Mouse (Mus musculus): ENCODE results near the gene Kcnab3. TPM values are rescaled to one million over a fixed set of nuclear protein-coding genes. Genes with fewer than 3 reads are reported as not detected.
"Not testable (repeated sequence)": the region's sequence is repeated elsewhere in the genome, so short reads cannot be mapped to it uniquely, and the experiment has no call there.

Kcnab3 gene
- polyA plus RNA-seq (2012; rRNA removed) = 0.76 and 0.94 TPM in 2 replicates

GRCm38 (mm10) chr11:69325628-69326407 lies at the start of gene Kcnab3:
Gene Kcnab3, plus strand, starts transcription at chr11:69326258.
- no peak for DNase-seq (ENCODE audit: low read depth)

- DNase-seq (ENCODE audit: low read depth) = no peak
Measured at GRCm38 (mm10) chr11:69277267-69277666, 48.8 kb upstream of the Kcnab3 start.

- no peak for DNase-seq (ENCODE audit: low read depth)
Measured at GRCm38 (mm10) chr11:69291111-69291510, 34.9 kb upstream of the Kcnab3 start.

GRCm38 (mm10) chr11:69295286-69295685 lies 30.8 kb upstream of the Kcnab3 start:
- no peak for DNase-seq (ENCODE audit: low read depth)

GRCm38 (mm10) chr11:69297799-69298198 lies 28.3 kb upstream of the Kcnab3 start:
- no peak for DNase-seq (ENCODE audit: low read depth)

- no peak for DNase-seq (ENCODE audit: low read depth)
Measured at GRCm38 (mm10) chr11:69298231-69298630, 27.8 kb upstream of the Kcnab3 start.

GRCm38 (mm10) chr11:69302817-69303216 lies 23.2 kb upstream of the Kcnab3 start:
- no peak for DNase-seq (ENCODE audit: low read depth)

GRCm38 (mm10) chr11:69305291-69305690 lies 20.8 kb upstream of the Kcnab3 start:
- no peak for DNase-seq (ENCODE audit: low read depth)

GRCm38 (mm10) chr11:69306039-69306438 lies 20.0 kb upstream of the Kcnab3 start:
- no peak for DNase-seq (ENCODE audit: low read depth)

- no peak for DNase-seq (ENCODE audit: low read depth)
Measured at GRCm38 (mm10) chr11:69311266-69311665, 14.8 kb upstream of the Kcnab3 start.

- DNase-seq (ENCODE audit: low read depth) = no peak
Measured at GRCm38 (mm10) chr11:69316361-69316760, 9.7 kb upstream of the Kcnab3 start.

- DNase-seq (ENCODE audit: low read depth) = not testable (repeated sequence)
Measured at GRCm38 (mm10) chr11:69318000-69318399, 8.1 kb upstream of the Kcnab3 start.

- DNase-seq (ENCODE audit: low read depth) = no peak
Measured at GRCm38 (mm10) chr11:69321580-69321979, 4.5 kb upstream of the Kcnab3 start.

GRCm38 (mm10) chr11:69322010-69322409 lies 4.0 kb upstream of the Kcnab3 start:
- no peak for DNase-seq (ENCODE audit: low read depth)

GRCm38 (mm10) chr11:69322693-69323471 lies 3.2 kb upstream of the Kcnab3 start:
- DNase-seq (ENCODE audit: low read depth) = no peak

- DNase-seq (ENCODE audit: low read depth) = peak; percentile 79
Measured at GRCm38 (mm10) chr11:69323667-69324111, 2.4 kb upstream of the Kcnab3 start, which contains the start of the genes Cntrob and Trappc1. Gene Cntrob, minus strand, starts transcription at chr11:69323775. Gene Trappc1, plus strand, starts transcription at chr11:69323980.

- no peak for DNase-seq (ENCODE audit: low read depth)
Measured at GRCm38 (mm10) chr11:69324749-69325148, 1.3 kb upstream of the Kcnab3 start.

- DNase-seq (ENCODE audit: low read depth) = no peak
Measured at GRCm38 (mm10) chr11:69326408-69327156, 524 bp downstream of the Kcnab3 start.

- no peak for DNase-seq (ENCODE audit: low read depth)
Measured at GRCm38 (mm10) chr11:69327157-69327442, 1.0 kb downstream of the Kcnab3 start.

GRCm38 (mm10) chr11:69327648-69328047 lies 1.6 kb downstream of the Kcnab3 start:
- no peak for DNase-seq (ENCODE audit: low read depth)

GRCm38 (mm10) chr11:69328517-69328916 lies 2.5 kb downstream of the Kcnab3 start:
- DNase-seq (ENCODE audit: low read depth) = no peak

GRCm38 (mm10) chr11:69331152-69331551 lies 5.1 kb downstream of the Kcnab3 start:
- no peak for DNase-seq (ENCODE audit: low read depth)
